Mouse (Mus musculus): ENCODE data around the gene Fam161b.
"Not testable (repeated sequence)": the region's sequence is repeated elsewhere in the genome, so short reads cannot be mapped to it uniquely, and the experiment has no call there.

Fam161b gene

DNA sequence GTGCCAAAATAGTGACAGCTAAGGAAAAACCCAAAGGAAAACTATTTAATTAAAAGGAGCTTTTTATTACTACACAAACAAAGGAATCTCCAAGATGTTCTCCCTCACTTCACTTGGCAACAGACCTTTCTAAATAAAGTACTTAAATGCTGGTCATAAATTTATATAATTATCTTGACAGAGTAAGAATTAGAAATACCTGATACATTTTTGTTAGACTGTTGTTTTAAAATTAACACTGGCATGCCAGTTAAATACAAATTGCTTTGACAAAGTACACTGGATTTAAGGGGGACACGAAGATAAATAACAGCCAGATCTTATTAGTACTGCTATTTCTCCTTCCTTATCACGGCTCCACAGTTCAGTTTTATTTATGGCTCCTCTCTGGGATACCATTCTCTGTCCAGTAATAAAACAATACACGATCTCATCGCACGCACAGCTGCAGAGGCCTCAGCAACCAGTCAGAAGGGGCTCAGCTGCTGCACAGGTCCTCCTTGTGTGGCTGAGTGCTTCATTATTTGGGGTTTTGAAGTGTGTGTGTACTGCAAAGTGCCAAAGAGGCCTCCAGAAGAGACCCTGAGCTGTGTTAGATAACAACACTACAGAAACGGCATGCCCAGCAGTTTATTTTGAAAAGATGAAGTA lies 12.3 kb upstream of the Fam161b start:
- DNase-seq (ENCODE audit: low read depth): no peak

DNA sequence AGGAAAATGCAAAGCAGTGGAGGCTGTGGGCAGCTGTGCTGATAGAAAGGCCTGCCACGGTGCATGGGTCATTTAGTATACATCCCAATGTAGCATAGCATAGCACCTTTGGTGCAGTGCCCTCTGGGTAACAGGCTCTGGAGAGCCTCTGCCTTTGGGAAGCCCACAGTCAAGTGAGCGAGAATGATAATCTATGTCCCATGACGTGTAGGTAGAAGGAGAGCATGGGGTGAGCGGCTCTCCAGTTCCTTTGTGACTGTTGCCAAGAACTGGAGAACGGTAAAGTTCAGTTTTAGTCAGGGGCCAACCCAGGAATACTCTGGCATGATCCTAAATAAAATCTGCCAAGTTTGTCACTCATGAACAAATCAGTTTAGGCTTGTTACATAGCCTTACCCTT lies 10.0 kb upstream of the Fam161b start:
- no peak for DNase-seq (ENCODE audit: low read depth)

DNA sequence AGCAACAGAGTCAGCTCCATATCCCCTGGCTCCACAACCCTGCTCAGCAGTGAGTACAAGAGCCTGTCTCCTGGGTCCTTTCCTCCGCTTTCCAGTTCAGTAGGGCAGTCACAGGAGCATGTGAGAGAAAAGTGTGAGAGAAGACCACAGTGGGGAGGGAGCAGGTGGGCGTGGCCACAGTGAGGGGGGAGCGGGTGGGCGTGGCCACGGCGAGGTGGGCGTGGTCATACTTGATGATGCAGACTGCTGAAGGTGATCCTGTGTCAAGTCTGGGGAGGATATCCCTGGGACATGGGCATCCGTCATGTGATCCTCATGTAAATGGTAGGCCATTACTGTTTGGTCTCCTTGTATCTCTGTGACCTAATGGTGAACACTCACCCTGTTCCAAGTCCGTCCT lies 5.3 kb upstream of the Fam161b start:
- peak; percentile 16 for DNase-seq (ENCODE audit: low read depth)

DNA sequence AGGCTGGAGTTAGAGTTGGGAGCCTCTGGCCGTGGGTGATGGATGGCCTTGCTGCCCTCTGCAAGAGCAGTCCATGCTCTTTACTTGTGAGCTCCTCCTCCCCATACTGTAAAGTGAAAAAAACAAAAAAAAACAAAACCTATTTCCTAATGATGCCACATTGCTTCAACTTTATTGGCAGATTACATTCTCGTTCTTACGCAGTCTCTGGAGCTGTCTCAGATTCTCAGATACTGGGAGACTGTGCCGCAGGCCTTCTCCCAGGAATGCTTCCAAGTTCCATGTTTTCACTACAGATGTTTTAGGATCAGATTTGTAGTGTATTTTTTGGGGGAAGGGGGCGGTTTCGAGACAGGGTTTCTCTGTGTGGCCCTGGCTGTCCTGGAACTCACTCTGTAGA lies 3.5 kb upstream of the Fam161b start:
- DNase-seq (ENCODE audit: low read depth): no peak

DNA sequence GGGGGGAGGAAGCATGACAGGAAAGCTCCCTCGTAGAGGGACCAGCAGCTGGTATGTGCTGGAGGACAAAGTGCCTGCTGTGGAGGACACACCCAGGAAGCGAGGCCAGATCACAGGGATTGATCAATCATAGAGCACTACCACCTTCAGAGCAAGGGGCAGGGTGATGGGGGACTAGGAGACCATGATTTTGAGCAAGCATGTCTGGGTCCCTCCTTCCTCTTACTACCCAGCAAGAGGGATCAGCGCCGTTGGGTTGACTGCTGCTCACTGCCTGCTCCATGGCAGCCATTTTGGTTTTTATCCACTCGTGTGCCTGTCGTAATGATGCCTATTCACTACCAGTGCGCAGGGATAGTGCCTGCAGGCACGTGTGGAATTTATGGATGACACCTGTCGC lies 2.7 kb upstream of the Fam161b start:
- DNase-seq (ENCODE audit: low read depth): no peak

DNA sequence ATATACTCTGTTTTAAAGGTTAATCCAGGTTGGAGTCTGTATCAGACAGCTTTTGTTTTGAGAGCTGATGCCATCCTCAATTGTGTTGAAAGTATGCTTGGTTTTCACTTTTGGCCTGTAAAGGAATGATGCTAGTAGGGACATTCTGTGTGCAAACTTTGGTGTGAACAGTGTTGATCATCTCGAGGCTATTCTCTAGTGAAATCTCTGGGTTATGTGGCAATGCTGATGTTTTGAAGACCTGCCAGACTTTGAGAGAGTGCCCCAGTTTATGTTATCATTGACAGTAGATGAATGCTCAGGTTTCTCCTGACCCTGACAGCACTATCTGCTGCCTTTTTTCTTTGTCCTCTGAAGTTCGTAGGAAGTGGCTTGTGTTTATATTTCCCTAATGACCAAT lies 1.2 kb upstream of the Fam161b start:
- no peak for DNase-seq (ENCODE audit: low read depth)

DNA sequence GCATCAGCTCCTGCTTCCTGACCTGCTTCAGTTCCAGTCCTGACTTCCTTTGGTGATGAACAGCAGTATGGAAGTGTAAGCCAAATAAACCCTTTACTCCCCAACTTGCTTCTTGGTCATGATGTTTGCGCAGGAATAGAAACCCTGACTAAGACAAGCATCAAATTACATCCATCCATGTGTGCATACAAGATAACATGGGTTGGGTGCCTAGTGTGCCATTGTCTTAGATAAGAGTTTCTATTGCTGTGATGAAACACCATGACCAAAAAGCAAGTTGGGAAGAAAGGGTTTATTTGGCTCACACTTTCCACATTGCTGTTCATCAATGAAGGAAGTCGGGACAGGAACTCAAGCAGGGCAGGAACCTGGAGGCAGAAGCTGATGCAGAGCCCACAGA lies 2.9 kb downstream of the Fam161b start:
- not testable (repeated sequence) for DNase-seq (ENCODE audit: low read depth)

DNA sequence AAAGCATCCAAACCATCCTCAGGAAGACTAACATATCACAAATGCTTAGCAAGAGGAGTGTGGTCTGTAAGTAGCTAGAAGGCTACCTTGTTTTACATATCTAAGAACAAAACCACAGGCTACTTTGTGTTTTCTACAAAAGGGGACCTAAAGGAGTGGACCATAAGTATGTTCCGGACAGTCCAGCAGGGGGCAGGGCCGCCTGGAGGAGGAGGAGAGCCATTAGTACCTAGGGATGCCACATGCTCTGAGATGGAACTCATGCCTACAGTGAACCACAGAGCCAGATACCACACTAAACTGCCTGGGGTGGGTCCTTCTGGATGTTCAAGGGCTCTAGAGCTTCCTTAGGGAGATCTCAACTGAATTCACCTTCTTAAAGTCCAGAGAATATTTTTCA lies 14.4 kb downstream of the Fam161b start:
- DNase-seq (ENCODE audit: low read depth): no peak

DNA sequence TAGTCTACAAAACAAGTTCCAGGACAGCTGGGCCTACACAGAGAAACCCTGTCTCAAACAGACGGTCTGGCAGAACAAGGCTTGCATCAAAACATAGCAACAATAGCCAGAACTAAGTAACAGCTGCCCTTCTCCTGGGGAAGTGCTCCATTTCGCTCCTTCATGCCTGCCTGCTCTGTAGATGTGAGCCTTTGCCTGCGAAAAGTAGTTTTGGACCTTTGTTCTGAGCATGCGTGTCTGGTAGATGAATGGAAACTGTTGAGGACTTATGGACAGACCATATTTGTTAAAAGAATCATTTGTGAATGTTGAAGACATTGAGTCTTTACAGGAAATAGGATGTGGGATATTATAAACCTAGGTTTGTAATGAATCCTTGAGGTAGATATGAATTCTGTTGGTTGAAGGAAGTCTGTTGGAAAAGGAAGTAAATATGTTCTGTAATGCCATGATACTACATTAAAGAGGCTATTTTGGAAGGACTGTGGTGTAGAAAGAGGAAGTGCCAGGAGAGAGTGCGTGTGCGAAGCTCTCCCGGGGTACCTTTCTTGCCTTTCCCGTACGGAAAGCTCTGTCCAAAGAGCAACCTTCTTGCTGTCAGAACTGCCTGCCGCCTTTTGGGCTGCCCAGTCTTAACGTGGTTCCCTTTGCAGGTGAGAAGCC lies 24.5 kb downstream of the Fam161b start:
- no peak for DNase-seq (ENCODE audit: low read depth)

DNA sequence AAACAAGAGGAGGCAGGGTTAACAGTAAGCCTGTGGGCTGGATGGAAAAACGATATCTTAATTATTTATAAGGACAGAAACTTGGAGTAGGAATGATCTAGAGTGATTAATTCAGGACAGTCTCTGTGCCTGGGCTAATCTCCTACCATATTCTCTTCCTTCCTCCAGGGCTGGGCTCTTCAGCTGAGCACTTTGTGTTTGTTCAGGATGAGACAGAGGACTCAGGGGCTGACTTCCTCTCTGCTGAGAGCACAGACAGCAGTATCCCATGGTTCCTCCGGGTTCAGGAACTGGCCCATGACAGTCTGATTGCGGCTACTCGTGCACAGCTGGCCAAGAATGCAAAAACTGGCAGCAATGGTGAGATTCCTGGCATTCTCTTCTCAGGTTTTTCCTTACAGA lies 34.5 kb downstream of the Fam161b start:
- no peak for DNase-seq (ENCODE audit: low read depth)

DNA sequence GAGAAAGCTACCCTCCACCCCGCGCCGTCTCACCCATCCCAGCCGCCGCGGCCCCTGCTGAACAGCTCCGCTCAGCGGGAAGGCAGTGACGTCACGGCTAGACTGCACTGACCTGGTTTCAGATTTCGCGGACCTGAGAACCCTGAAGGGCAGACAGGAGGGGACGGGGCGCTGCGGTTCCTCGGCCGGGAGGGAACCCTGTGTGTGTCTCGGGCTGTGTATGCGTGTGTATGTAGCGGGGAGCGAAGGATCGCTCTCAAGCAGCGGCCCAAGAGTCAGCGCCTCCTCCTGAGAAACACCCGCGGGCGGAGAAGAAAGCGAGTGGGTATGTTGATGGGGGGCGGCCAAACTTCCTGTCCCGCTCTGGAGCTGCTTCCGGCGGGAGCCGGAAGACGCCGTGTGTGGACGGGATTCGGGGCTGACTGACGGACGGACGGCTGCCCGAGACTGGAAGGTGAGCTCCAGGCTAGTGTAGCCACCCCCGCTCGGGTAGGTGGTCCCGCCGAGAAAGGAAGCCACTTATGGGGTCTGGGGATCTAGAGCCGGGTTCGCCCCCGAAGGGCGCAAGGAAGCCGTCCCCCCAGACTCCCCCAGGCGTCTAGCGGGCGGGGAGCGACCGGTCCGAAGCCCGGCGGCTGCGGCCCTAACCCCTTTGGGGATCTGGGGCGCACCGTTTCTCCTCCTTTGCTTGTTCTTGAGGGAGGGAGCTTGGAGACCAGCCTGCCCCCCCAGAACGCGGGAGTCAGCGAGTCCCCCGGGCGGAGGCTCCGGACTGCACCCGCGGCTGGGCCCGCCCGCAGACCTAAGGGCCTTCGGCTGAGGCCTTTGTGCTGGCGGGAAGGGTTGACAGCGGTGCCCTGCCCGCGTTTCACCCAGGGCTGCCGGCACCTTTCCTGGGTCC lies 44.7 kb downstream of the Fam161b start, which contains the start of gene Zfp410:
Gene Zfp410 (plus strand): TSS at position 132 of the 901 bp plus-strand sequence.
- DNase-seq (ENCODE audit: low read depth): peak; percentile 71

DNA sequence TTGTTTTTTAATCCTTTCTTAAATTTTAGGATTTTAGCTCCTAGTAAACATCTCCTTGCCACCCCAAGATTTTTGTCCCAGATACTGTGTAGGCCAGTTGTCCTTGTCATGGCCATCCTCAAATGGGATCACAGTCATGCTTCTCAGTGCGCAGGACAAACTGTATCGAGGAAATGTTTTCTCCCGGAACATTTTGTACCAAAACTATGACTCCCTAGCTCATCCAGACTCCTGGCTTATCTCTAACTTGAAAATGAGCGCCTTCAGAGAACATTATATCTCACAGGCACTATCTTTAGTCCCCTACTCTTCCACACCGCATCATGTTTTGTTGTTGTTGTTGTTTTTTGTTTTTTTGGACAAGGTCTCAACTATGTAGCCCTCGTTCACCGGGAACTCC lies 45.6 kb downstream of the Fam161b start:
- peak; percentile 5 for DNase-seq (ENCODE audit: low read depth)

DNA sequence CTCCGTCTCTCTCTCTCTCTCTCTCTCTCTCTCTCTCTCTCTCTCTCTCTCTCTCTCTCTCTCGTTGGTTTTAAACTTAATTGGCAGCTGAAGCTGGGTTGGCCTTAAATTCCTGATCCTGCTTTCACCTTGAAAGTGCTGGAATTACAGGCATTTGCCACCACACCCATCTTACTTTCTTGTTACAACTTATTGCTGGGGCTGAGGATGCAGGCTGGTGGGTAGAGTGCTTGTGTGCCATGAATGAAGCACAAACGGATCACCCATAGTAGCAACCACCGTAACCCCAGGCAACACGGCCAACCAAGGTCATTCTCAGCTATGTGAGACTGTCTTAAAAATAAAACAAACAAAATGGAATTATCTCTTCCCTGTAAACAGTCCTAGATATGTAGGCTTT lies 50.3 kb downstream of the Fam161b start:
- DNase-seq (ENCODE audit: low read depth): no peak

DNA sequence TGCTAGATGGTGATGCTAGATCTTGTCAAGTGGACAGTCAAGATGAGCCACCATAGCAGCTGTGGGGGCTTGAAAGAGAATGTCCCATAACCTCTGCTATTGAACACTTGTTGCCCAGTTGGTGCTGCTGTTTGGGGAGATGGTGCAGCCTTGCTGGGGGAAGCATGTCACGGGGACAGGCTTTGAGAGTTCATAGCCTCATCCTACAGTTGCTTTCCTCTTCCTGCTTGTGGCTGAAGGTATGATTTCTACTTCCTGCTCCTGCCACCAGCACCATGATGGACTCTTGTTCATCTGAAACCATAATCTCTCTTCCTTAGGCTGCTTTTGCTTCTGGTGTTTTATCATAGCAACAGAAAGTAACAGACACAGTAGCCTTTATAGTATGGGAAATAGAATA lies 57.1 kb downstream of the Fam161b start:
- DNase-seq (ENCODE audit: low read depth): no peak

DNA sequence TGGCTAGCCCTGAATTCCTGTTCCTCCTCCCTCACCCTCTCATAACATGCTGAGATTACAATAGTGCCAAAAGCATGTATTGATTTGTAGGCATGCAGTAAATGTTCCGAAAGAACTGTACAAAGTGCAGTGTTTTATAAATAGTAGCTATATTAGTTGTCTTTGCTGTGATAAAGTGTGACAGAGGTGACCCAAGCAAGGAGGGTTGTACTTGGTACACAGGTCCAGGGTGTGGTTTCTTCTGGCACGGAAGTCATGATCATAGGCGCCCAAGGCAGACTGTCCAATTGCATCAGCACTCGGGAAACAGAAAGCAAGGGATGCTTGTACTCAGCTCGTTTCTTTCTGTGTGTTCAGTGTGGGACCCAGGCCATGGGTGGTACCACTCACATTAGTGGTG lies 57.5 kb downstream of the Fam161b start:
- no peak for DNase-seq (ENCODE audit: low read depth)

DNA sequence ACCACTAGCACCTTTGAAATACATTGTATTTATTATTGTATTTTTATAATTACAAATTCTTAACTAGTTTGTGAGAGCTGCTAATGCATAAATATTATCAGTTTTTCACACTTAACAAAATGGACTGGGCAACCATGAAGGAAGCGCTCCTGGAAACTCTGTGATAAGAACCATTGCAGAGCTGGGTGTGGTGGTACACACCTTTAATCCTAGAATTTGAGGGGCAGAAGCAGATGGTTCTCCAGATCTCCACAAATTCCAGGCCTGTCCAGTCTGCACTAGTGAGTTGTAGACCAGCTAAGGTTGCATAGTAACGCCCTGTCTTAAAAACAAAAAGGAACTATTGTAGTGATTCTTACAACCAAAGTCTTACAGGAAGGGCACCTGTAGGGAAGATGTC lies 62.4 kb downstream of the Fam161b start:
- no peak for DNase-seq (ENCODE audit: low read depth)

DNA sequence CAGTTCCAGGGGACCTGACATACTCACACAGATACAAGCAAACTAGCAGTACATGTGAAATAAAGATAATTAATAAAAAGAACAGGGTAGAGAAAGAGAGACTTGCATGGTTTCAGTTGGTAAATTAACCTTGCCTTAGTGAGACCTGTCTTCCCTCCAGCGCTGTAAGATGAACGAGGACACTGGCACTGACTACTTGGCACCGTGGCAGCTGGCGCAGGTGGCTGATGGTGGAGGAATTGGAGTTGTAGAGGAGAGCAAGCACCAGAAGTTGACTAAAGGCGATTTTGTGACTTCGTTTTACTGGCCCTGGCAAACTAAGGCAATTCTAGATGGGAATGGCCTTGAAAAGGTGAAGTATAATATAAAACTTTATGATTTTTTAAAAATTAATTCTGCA lies 63.8 kb downstream of the Fam161b start:
- DNase-seq (ENCODE audit: low read depth): no peak
